Mouse (Mus musculus): ENCODE measurements around the gene Mob3c.

DNA sequence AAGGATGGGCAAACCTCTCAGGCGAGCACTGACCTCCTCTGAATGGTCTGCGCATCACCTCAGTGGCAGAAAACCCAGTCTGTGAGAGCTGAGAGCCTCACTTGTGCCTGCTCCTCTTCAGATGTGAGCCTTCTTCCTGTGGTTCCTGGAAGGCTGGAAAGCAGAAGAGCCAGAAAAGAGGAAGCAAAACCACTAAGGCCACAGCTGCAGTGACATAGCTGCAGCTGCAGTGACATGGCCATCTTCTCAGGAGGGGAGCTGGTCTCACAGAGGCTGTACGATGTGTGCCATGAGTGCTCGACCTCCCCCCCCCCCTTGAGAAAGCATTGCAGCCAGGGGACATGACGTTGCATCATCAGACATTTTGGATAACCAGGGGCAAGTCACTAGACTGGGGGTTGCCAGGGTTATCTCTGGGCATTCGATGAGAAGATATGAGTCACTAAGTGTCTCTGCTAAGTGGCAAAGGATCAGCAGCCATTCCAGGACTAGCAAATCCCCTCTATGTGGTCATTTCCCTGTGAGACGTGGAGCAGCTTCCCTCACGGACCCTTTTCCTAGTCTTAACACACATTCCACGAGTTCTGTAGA is 29.5 kb downstream of the Mob3c start:
- TF ChIP-seq POLR2A (IDR thresholded peaks at IDR 0.05; ENCODE audit: low read depth, low read length) (no peak), CTCF (IDR thresholded peaks at IDR 0.05; ENCODE audit: borderline replicate concordance, insufficient read depth, low read length) (no peak)
